Mouse (Mus musculus): ENCODE data around the gene Taok3.

GRCm38 (mm10) chr5:117302899-117303298 lies 183.0 kb downstream of the Taok3 start:
- TF ChIP-seq CTCF (conservative IDR thresholded peaks at IDR 0.05; ENCODE audit: insufficient read depth, insufficient read length, low read depth, low read length) (no peak), POLR2A (IDR thresholded peaks at IDR 0.05; ENCODE audit: low read depth, low read length) (no peak)

Measured in kidney, adult 2 months (tissue).